Mouse (Mus musculus) neural tube, embryonic 14.5 days (tissue): ENCODE measurements around the gene Lepr. TPM values are rescaled to one million over a fixed set of nuclear protein-coding genes. Genes with fewer than 3 reads are reported as not detected.
A peak's percentile ranks its signal among the peaks of the same experiment; 100 is the strongest.

Experiments
- ATAC-seq: fragments of 200-750 bp; cut with Nextera tagmentation; 2 replicates; pipeline ENCODE4 v1.8.0; 2017; ENCODE audit warnings: low read depth, mild to moderate bottlenecking, moderate TSS enrichment, moderate library complexity
- H3K27ac ChIP-seq: fragments of 300-500 bp; sonication (generic); 2 replicates; pipeline ENCODE4 v1.5.1; 2014; ENCODE audit warnings: low read depth, mild to moderate bottlenecking, control low read depth, low read length, moderate library complexity, mixed read lengths
- H3K27me3 ChIP-seq: fragments of 300-500 bp; sonication (generic); 2 replicates; pipeline ENCODE4 v1.6.1; 2014; ENCODE audit warnings: low read length; ENCODE audit not compliant: control insufficient read depth, insufficient read depth
- H3K36me3 ChIP-seq: fragments of 300-500 bp; sonication (generic); 2 replicates; pipeline ENCODE4 v1.6.1; 2014; ENCODE audit warnings: low read length, mixed read lengths; ENCODE audit not compliant: control insufficient read depth, insufficient read depth
- H3K4me1 ChIP-seq: fragments of 300-500 bp; sonication (generic); 2 replicates; pipeline ENCODE4 v1.6.1; 2014; ENCODE audit warnings: low read length; ENCODE audit not compliant: control insufficient read depth, insufficient read depth
- H3K4me2 ChIP-seq: fragments of 300-500 bp; sonication (generic); 2 replicates; pipeline ENCODE4 v1.6.1; 2014; ENCODE audit warnings: mild to moderate bottlenecking, low read depth, low read length, control low read depth
- H3K4me3 ChIP-seq: fragments of 300-500 bp; sonication (generic); 2 replicates; pipeline ENCODE4 v1.5.1; 2014; ENCODE audit warnings: low read depth, low read length, control low read depth, mixed read lengths
- H3K9ac ChIP-seq: fragments of 300-500 bp; sonication (generic); replicated peaks from 2 replicates; pipeline ENCODE4 v1.6.1; 2014; ENCODE audit warnings: low read depth, mild to moderate bottlenecking, control low read depth, low read length, mixed read lengths
- H3K9me3 ChIP-seq: fragments of 300-500 bp; sonication (generic); 2 replicates; pipeline ENCODE4 v1.6.1; 2016; ENCODE audit warnings: low read length; ENCODE audit not compliant: control insufficient read depth
- WGBS: fragments of 180-500 bp; shearing (Covaris S2); extraction: QIAGEN DNeasy Blood & Tissue Kit; methylation state at CpG from one replicate; pipeline ENCODE4 v1.1.7; 2014; 5-methylcytosine and 5-hydroxymethylcytosine counted together
- polyA plus RNA-seq: library from polyadenylated mRNA; unstranded; fragments of >200 nt; fragmentation: Nextera tagmentation; extraction: Ambion mirVana; gene quantifications from 2 replicates; pipeline ENCODE4 v1.2.1, GENCODE M21; 2014

Lepr gene
- 0.55 and 8.0 TPM in 2 replicates for polyA plus RNA-seq

DNA sequence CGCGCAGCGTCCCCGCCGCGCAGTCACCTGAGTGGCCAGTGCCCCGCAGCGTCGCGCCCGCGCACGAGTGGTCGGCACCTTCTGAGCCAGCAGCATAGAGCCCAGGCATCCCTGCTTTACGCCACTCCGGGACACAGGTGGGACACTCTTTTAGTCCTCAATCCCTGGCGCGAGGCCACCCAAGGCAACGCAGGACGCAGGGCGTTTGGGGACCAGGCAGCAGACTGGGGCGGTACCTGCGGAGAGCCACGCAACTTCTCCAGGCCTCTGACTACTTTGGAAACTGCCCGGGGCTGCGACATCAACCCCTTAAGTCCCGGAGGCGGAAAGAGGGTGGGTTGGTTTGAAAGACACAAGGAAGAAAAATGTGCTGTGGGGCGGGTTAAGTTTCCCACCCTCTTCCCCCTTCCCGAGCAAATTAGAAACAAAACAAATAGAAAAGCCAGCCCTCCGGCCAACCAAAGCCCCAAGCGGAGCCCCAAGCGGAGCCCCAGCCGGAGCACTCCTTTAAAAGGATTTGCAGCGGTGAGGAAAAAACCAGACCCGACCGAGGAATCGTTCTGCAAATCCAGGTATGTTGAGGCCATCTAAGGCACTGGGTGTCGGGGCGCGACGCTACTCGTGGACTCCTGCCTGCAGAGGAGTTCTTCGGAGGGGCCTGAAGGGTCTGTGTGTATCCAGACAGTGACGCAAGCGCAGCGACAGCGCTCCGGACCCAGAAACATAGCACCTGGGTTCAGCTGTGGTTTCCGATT is at the start of gene Lepr:
Gene Lepr, plus strand, starts transcription at position 38 of the 755 bp plus-strand sequence.
- Histone ChIP-seq H3K4me3 (peak within 1 kb of the TSS; percentile 44), H3K4me2 (peak within 1 kb of the TSS; percentile 80), H3K4me1 (0 out of 2 replicates have a peak, but pooled peaks cover 4% of the 10 kb centered on the region), H3K27ac (no peak within 1 kb of the TSS), H3K36me3 (no peaks in the 10 kb centered on the region), H3K9ac (peak within 1 kb of the TSS; percentile 12; the same call in 1 of the 2 replicates), H3K9me3 (no peaks in the 10 kb centered on the region), H3K27me3 (peaks cover 15% of the 10 kb centered on the region)
- peak; percentile 46; the same call in 1 of the 2 replicates for ATAC-seq
- WGBS: under 1% methylated on average over 50 of the region's 50 CpGs

DNA sequence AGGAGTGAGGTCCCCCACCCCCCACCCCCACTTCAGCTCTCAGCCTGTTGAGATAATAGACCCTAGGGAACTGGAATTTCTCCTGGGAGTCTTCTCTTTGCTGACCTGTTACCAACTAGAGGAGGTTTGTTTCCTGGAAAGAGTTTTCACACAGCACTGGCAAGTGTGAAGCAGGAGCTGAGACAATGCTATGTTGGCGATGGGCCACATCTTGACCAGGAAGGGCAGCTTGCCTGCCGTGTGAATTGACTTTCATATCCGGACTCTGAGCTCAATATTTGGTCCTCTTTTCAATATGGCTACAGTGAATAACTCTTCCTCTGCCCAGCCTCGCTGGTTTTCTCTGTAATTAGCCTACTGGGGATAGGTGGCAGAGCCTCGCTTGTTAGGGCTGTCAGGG is 48.0 kb upstream of the Lepr start:
- Histone ChIP-seq H3K27me3 (no peaks in the 10 kb centered on the region), H3K27ac (no peak overlapping the region), H3K4me2 (no peak overlapping the region), H3K4me1 (no peaks in the 10 kb centered on the region), H3K9ac (no peak overlapping the region), H3K36me3 (no peaks in the 10 kb centered on the region), H3K9me3 (no peaks in the 10 kb centered on the region), H3K4me3 (no peak overlapping the region)
- WGBS: 69% methylated on average over 5 of the region's 5 CpGs
- ATAC-seq: no peak

DNA sequence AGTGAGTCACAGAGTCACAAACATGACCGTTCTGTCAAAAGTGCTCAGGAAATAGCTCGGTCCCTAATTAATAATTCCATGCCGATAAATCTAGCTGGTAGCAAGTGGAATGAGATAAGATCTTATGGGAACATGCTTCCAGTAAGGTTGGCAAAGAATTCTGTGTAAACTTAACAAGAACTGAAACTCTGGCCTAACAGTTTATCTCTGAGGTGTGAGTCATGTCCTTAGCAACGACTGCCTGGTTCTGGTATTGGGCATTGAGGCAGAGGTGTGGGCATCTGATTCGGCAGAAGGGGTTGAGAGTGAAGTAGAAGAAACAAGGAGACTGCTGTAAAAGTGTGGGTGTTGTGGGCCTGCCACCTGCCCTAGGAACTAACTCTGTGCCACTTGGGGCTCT is 47.4 kb upstream of the Lepr start:
- H3K36me3 ChIP-seq: no peaks in the 10 kb centered on the region
- no peak overlapping the region for H3K4me2 ChIP-seq
- no peak for ATAC-seq
- H3K4me3 ChIP-seq: no peak overlapping the region
- H3K9ac ChIP-seq: no peak overlapping the region
- no peaks in the 10 kb centered on the region for H3K9me3 ChIP-seq
- H3K27me3 ChIP-seq: no peaks in the 10 kb centered on the region
- WGBS: 81% methylated on average over 5 of the region's 5 CpGs
- H3K4me1 ChIP-seq: no peaks in the 10 kb centered on the region
- no peak overlapping the region for H3K27ac ChIP-seq

DNA sequence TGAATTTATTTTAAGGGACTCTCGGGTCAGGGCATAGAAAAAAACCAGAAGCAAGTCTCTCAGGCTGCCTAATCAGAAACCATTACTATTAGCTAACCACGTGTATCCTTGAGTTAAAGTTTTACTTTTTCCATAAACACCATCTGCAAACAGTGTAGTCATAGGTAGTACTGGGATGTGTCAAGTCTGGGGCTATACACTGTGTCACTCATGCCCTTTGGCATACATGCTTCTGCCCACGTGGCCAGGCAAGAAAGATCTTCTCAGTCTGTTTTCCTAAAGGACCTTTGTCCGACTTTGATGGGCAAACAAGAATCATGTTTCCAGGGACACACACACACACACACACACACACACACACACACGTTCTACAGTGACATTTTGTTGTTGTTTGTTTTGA is 42.4 kb upstream of the Lepr start:
- no peak for ATAC-seq
- Histone ChIP-seq H3K9ac (no peak overlapping the region), H3K27ac (no peak overlapping the region), H3K27me3 (no peaks in the 10 kb centered on the region), H3K9me3 (no peaks in the 10 kb centered on the region), H3K4me2 (no peak overlapping the region), H3K36me3 (no peaks in the 10 kb centered on the region), H3K4me1 (no peaks in the 10 kb centered on the region), H3K4me3 (no peak overlapping the region)
- WGBS: 77% methylated on average over 5 of the region's 5 CpGs

DNA sequence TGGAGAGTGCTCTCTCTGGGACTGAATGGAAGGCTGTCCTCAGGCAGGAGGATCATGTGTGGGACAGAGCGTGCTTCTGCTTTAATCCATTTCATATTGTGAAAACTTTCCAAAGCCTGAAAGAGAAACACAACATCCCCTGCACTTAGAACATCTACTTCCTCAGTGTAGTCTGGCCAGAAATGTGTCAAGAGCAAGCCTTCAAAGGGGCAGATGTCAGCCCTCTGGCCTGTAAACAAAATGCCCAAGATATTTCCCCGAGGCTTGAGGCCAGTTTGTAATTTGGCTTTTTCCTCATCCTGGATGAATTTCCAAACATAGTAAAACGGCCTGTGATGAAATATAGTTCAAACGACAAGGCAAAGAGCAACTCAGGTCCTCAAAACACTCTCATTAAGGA is 41.5 kb upstream of the Lepr start:
- Histone ChIP-seq H3K4me1 (no peaks in the 10 kb centered on the region), H3K27ac (no peak overlapping the region), H3K9ac (no peak overlapping the region), H3K4me3 (no peak overlapping the region), H3K9me3 (no peaks in the 10 kb centered on the region), H3K4me2 (no peak overlapping the region), H3K27me3 (no peaks in the 10 kb centered on the region), H3K36me3 (no peaks in the 10 kb centered on the region)
- ATAC-seq: no peak
- WGBS: 86% methylated on average over 4 of the region's 4 CpGs

DNA sequence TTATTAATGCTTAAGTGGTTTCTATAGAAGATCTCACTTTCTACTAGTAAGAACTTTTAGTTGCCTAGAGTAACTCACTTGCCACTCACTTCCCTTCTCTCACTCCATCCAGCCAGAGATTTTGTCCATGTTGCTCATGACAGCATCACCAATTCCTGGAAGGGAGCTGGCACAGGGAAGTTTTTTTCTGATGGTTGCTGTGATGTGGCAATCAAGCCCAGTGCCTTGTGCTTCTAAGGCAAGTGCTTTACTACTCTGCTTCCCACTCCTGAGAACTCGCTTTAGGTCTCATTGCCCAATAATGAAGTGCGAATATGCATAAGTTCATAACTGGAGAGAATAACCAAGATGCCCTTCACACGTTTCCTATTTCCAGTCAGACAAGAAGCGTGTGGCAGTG is 34.6 kb upstream of the Lepr start:
- H3K4me2 ChIP-seq: no peak overlapping the region
- 91% methylated on average over 4 of the region's 4 CpGs for WGBS
- H3K4me1 ChIP-seq: no peaks in the 10 kb centered on the region

DNA sequence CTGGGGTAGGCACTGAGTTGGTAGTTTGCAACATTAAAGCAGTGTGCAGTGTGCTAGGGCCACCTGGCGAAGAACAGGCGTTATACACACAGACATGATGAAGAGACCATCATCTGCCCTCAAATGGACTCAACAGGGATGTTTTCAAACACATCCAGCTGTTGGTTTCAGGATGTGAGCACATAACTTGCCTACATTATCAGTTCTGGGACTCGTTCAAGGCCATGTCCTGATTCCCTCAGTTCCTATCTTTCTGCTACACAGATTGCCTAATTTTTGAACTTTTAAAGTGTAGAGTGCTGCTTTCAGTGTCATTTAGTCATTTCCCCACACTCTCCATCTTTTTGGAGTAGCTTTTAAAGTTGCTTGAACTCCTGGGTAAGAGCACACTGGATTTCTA is 34.1 kb upstream of the Lepr start:
- ATAC-seq: no peak
- no peaks in the 10 kb centered on the region for H3K4me1 ChIP-seq
- no peak overlapping the region for H3K27ac ChIP-seq
- no peak overlapping the region for H3K4me2 ChIP-seq
- no peak overlapping the region for H3K9ac ChIP-seq
- no peaks in the 10 kb centered on the region for H3K36me3 ChIP-seq
- H3K27me3 ChIP-seq: no peaks in the 10 kb centered on the region
- 85% methylated on average over 3 of the region's 3 CpGs for WGBS
- no peaks in the 10 kb centered on the region for H3K9me3 ChIP-seq
- no peak overlapping the region for H3K4me3 ChIP-seq

More for the DNA sequence above, 34.6 kb upstream of the Lepr start:
- ATAC-seq: no peak
- H3K9ac ChIP-seq: no peak overlapping the region
- no peak overlapping the region for H3K4me3 ChIP-seq
- H3K27ac ChIP-seq: no peak overlapping the region
- no peaks in the 10 kb centered on the region for H3K9me3 ChIP-seq
- no peaks in the 10 kb centered on the region for H3K36me3 ChIP-seq
- no peaks in the 10 kb centered on the region for H3K27me3 ChIP-seq

DNA sequence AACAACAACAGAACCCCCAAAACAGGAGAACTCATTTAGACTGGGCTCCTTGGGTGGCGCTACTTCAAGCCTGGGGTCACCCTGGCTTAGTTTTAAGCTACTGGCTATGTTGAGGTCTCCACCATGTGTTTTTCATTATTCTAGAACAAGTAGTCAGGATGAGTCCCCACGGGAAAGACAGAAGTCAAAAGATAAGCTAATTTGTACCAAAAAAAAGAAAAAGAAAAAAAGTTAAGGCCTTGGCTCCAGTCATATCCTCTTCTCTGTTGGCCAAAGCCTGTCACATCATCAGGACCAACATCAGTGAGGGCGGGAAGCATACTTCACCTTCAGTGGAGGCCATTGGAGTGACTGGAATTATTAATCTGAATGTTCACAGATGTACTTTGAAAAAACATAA is 32.4 kb upstream of the Lepr start:
- H3K4me3 ChIP-seq: no peak overlapping the region
- no peaks in the 10 kb centered on the region for H3K9me3 ChIP-seq
- whole genome bisulfite sequencing: 87% methylated on average over 3 of the region's 3 CpGs
- no peaks in the 10 kb centered on the region for H3K27me3 ChIP-seq
- H3K36me3 ChIP-seq: no peaks in the 10 kb centered on the region
- H3K4me2 ChIP-seq: no peak overlapping the region
- H3K27ac ChIP-seq: no peak overlapping the region
- no peak for ATAC-seq
- H3K9ac ChIP-seq: no peak overlapping the region
- H3K4me1 ChIP-seq: no peaks in the 10 kb centered on the region

DNA sequence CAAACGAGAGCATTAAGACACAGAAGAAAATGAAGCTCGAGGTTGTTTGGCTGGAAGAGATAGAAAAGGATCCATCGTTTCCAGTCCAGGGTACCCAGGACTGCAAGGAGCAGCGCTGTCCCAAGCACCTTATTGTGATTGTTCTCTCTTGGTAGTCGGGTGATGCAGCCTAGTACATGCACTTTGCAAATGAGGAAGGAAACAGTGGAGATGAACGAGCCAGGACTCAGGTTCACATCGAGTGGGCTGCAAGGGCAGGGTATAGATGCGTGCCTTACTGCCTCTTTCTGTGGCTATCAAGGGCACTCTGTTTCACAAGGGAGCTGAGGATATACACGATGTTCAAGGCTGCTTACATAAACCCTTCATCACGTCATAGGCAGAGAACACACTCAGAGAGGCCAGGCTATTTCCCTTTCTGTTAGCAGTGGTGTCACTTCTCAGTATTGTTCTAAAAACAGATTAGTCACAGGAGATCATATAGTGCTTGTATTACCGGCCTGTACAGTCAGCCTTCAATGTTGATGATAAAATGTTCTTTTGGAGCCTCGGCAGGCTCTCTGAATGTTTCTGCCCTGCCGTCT is 30.9 kb upstream of the Lepr start:
- Histone ChIP-seq H3K4me3 (no peak overlapping the region), H3K9ac (no peak overlapping the region), H3K27ac (no peak overlapping the region), H3K36me3 (no peaks in the 10 kb centered on the region), H3K27me3 (no peaks in the 10 kb centered on the region), H3K4me1 (no peaks in the 10 kb centered on the region), H3K9me3 (no peaks in the 10 kb centered on the region), H3K4me2 (no peak overlapping the region)
- WGBS: 80% methylated on average over 13 of the region's 13 CpGs
- ATAC-seq: no peak
